Mouse (Mus musculus): ENCODE measurements at regions not wholly inside any gene's neighbourhood (a gene's known extent, or its start where the extent isn't known, plus 50 kb on each side); places are given as distances from the start of the nearest gene placed in this dataset.

DNA sequence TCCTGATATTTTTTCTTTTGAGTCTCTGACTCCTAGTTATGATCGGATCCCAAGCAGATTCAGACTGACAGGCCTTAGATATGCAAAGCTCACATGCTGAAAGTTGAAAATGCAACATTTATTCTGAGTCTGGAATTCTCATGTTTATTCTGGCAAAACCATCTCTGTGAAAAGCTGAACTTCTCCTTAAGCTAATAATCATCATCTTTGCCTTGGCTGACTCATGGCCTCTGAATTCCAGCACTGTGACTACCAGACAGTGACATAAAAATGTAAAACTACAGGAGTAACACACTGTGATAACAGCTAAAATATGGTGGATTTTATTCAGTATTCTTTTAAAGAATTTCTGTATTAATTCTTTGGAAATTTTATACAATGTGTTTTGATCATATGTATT is 680.4 kb upstream of the Lrrc4c start:
- Histone ChIP-seq H3K4me2 (ENCODE audit: low read length) (no peak overlapping the region), H3K9me3 (ENCODE audit: control insufficient read depth, low read length) (no peaks in the 10 kb centered on the region), H3K4me1 (ENCODE audit: control insufficient read depth, insufficient read depth, low read length) (no peaks in the 10 kb centered on the region), H3K9ac (replicated peaks; ENCODE audit: low read length) (no peak overlapping the region), H3K4me3 (replicated peaks; ENCODE audit: low read depth, low read length) (no peak overlapping the region), H3K27me3 (ENCODE audit: control insufficient read depth, insufficient read depth, low read length) (no peaks in the 10 kb centered on the region), H3K36me3 (ENCODE audit: control insufficient read depth, insufficient read depth, low read length) (no peaks in the 10 kb centered on the region), H3K27ac (replicated peaks; ENCODE audit: low read depth, low read length) (no peak overlapping the region)
- 82% methylated on average over 1 of the region's 1 CpGs for WGBS
- ATAC-seq (ENCODE audit: low FRiP score, low TSS enrichment): no peak
- no peak for DNase-seq

DNA sequence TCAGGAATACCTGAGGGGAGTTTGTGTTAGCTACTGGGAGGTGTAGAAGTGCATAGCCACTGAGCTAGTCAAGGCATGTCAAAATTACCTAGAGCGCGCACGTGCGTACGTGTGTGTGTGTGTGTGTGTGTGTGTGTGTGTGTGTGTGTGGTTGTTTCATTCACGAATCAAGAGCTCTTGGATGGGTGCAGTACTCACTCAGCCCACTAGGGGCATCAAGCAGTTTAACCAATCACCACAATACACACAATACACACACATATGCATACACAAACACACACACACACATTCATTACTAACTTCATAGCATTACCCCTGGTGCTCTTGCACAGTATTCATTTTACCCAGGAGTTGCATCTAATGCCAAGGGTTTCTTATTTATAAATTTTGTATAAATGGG is 643.6 kb upstream of the Lrrc4c start:
- DNase-seq: peak; percentile 5
- H3K9ac ChIP-seq (replicated peaks; ENCODE audit: low read length): no peak overlapping the region
- no peak overlapping the region for H3K4me3 ChIP-seq (replicated peaks; ENCODE audit: low read depth, low read length)
- ATAC-seq (ENCODE audit: low FRiP score, low TSS enrichment): no peak
- H3K27ac ChIP-seq (replicated peaks; ENCODE audit: low read depth, low read length): no peak overlapping the region
- 90% methylated on average over 6 of the region's 6 CpGs for WGBS
- H3K9me3 ChIP-seq (ENCODE audit: control insufficient read depth, low read length): no peaks in the 10 kb centered on the region
- H3K36me3 ChIP-seq (ENCODE audit: control insufficient read depth, insufficient read depth, low read length): no peaks in the 10 kb centered on the region
- no peak overlapping the region for H3K4me2 ChIP-seq (ENCODE audit: low read length)
- H3K27me3 ChIP-seq (ENCODE audit: control insufficient read depth, insufficient read depth, low read length): no peaks in the 10 kb centered on the region
- no peaks in the 10 kb centered on the region for H3K4me1 ChIP-seq (ENCODE audit: control insufficient read depth, insufficient read depth, low read length)

DNA sequence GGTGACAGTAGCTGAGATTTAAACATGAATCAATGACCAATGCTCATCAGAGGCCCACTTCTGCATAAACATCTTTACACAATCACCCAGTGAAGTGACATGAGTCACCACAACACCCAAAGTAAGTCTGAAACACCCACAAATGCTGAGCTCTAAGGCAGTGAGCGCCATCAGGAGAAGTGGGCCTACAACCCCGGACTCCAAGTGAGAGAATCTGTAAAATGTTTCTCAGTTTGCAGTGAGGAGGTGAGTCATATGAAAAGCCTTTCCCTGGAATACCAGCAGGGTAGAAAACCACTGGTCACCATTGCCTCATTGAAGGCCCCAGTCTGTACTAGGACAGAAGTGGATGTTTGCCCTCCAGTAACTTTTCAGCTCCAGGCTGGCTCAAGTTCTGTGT is 602.6 kb upstream of the Lrrc4c start:
- Histone ChIP-seq H3K4me3 (replicated peaks; ENCODE audit: low read depth, low read length) (no peak overlapping the region), H3K36me3 (ENCODE audit: control insufficient read depth, insufficient read depth, low read length) (no peaks in the 10 kb centered on the region), H3K27ac (replicated peaks; ENCODE audit: low read depth, low read length) (no peak overlapping the region), H3K27me3 (ENCODE audit: control insufficient read depth, insufficient read depth, low read length) (no peaks in the 10 kb centered on the region), H3K4me1 (ENCODE audit: control insufficient read depth, insufficient read depth, low read length) (no peaks in the 10 kb centered on the region), H3K9me3 (ENCODE audit: control insufficient read depth, low read length) (no peaks in the 10 kb centered on the region), H3K9ac (replicated peaks; ENCODE audit: low read length) (no peak overlapping the region), H3K4me2 (ENCODE audit: low read length) (no peak overlapping the region)
- DNase-seq (no peak), ATAC-seq (ENCODE audit: low FRiP score, low TSS enrichment) (no peak)
- WGBS: 92% methylated on average over 2 of the region's 2 CpGs

Measured in midbrain, embryonic 14.5 days (tissue).